Mouse (Mus musculus) cerebellum, adult 2 months (tissue): ENCODE results near the gene Ppp1r21. TPM values are rescaled to one million over a fixed set of nuclear protein-coding genes. Genes with fewer than 3 reads are reported as not detected.

ENCODE experiments used
- DNase-seq, 2 experiments: peaks; one replicate each; pipeline ENCODE4 v3.0.0; 2021
- H3K27ac ChIP-seq: fragments of 200-500 bp; 2 replicates; pipeline ENCODE4 v1.5.1; 2012; ENCODE audit warnings: low read length, control low read depth, inconsistent platforms; ENCODE audit not compliant: insufficient read depth
- H3K27me3 ChIP-seq: fragments of 200-500 bp; 2 replicates; pipeline ENCODE4 v1.6.1; 2012; ENCODE audit warnings: inconsistent platforms, mild to moderate bottlenecking, low read length, moderate library complexity; ENCODE audit not compliant: control insufficient read depth, insufficient read depth
- H3K4me1 ChIP-seq: fragments of 200-500 bp; 2 replicates; pipeline ENCODE4 v1.6.1; 2011; ENCODE audit warnings: low read length; ENCODE audit not compliant: control insufficient read depth, insufficient read depth
- H3K4me3 ChIP-seq: fragments of 200-500 bp; replicated peaks from 2 replicates; pipeline ENCODE3; 2011; ENCODE audit warnings: mild to moderate bottlenecking, low read depth, low read length, control low read depth; ENCODE audit not compliant: insufficient read depth
- CTCF ChIP-seq: fragments of 200-500 bp; IDR thresholded peaks from 2 replicates; pipeline ENCODE4 v1.5.1; 2011; ENCODE audit warnings: low read depth, mild to moderate bottlenecking, control low read depth, low read length, moderate library complexity, borderline replicate concordance; ENCODE audit not compliant: insufficient read depth
- POLR2A ChIP-seq: fragments of 200-500 bp; IDR thresholded peaks from 2 replicates; pipeline ENCODE4 v1.6.1; 2011; ENCODE audit warnings: low read length, control low read depth, borderline replicate concordance; ENCODE audit not compliant: insufficient read depth
- WGBS: fragments of 180-500 bp; shearing (Covaris S2); methylation state at CpG from one replicate; pipeline ENCODE4 v1.1.7; 2018; 5-methylcytosine and 5-hydroxymethylcytosine counted together
- polyA plus RNA-seq: library from polyadenylated mRNA; depleted of rRNA; stranded (reverse); fragments of >200 nt; gene quantifications from 2 replicates; pipeline ENCODE4 v1.2.3, GENCODE M21; 2012; rRNA removed

Ppp1r21 gene
- polyA plus RNA-seq, 1 experiment: 84.8 TPM

- TF ChIP-seq CTCF: no peak
- no peak for TF ChIP-seq POLR2A
- Histone ChIP-seq H3K27me3 (no peaks in the 10 kb centered on the region), H3K4me1 (peaks cover 3% of the 10 kb centered on the region; the same call in 1 of the 2 replicates), H3K4me3 (no peak overlapping the region), H3K27ac (no peak overlapping the region)
- peak in 1 of 2 experiments; percentile 11 for DNase-seq
- WGBS: 56% methylated on average over 11 of the region's 11 CpGs
These were observed 100.1 kb downstream of the Ppp1r21 start for GRCm38 (mm10) chr17:88629931-88630553.

GRCm38 (mm10) chr17:88630554-88630948, 100.6 kb downstream of the Ppp1r21 start:
- no peak for DNase-seq
- no peak for TF ChIP-seq POLR2A
- no peak for TF ChIP-seq CTCF
- Histone ChIP-seq H3K4me1 (peaks cover 3% of the 10 kb centered on the region; the same call in 1 of the 2 replicates), H3K4me3 (no peak overlapping the region), H3K27ac (no peak overlapping the region), H3K27me3 (no peaks in the 10 kb centered on the region)
- WGBS: 74% methylated on average over 3 of the region's 3 CpGs

DNA sequence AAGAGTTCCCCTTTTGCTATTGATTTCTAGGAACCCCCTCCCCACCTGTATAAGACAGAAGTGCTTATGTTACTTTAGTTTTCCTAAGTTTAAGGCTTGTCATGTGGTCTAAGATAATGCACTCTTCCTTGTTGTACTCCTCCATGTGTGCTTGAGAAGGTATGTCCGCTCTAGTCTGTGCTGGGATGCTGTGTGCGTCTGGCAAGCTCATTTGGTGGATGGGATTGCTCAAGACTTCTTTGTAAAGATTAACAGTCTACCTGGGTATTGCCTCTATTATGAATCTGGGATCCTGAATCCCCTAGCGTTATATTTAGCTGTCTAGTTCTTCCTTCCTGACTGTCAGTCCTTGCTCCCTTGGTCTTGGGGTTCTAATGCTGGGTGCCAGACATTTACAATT, 102.7 kb downstream of the Ppp1r21 start:
- no peak overlapping the region for H3K4me3 ChIP-seq
- DNase-seq: no peak
- H3K27me3 ChIP-seq: no peaks in the 10 kb centered on the region
- 97% methylated on average over 3 of the region's 3 CpGs for WGBS
- TF ChIP-seq POLR2A (no peak), CTCF (no peak)
- H3K4me1 ChIP-seq: peaks cover 3% of the 10 kb centered on the region; the same call in 1 of the 2 replicates
- H3K27ac ChIP-seq: no peak overlapping the region

- Histone ChIP-seq H3K4me3 (no peak overlapping the region), H3K27me3 (no peaks in the 10 kb centered on the region), H3K4me1 (no peaks in the 10 kb centered on the region), H3K27ac (no peak overlapping the region)
- DNase-seq: no peak
- 84% methylated on average over 14 of the region's 14 CpGs for WGBS
- no peak for TF ChIP-seq CTCF
- TF ChIP-seq POLR2A: no peak
These were observed 106.2 kb downstream of the Ppp1r21 start for GRCm38 (mm10) chr17:88636076-88636475.

- TF ChIP-seq CTCF (no peak), POLR2A (no peak)
- no peak for DNase-seq
- Histone ChIP-seq H3K4me3 (no peak overlapping the region), H3K27ac (no peak overlapping the region), H3K27me3 (no peaks in the 10 kb centered on the region), H3K4me1 (no peaks in the 10 kb centered on the region)
- 54% methylated on average over 12 of the region's 12 CpGs for WGBS
These were observed 106.7 kb downstream of the Ppp1r21 start for GRCm38 (mm10) chr17:88636587-88636986.

Other genes with a start within 250 kb of the Ppp1r21 start
- 20.1 and 21.5 TPM in 2 replicates for gene Foxn2, start 89.4 kb upstream of the Ppp1r21 start, polyA plus RNA-seq
- 2.9 and 4.2 TPM in 2 replicates for gene Ston1, start 67.6 kb downstream of the Ppp1r21 start, polyA plus RNA-seq
- 0.16 TPM in 1 of 2 replicates, not detected in the other for gene Gtf2a1l, start 138.5 kb downstream of the Ppp1r21 start, polyA plus RNA-seq